ENCODE assay signal across 8 mouse cellular contexts in genomic region chrX:12159981-12160656, GRCm38 (mm10). TPM values are rescaled to one million over a fixed set of nuclear protein-coding genes. Genes with fewer than 3 reads are reported as not detected.
DNase-seq lines count a peak whose midpoint lies in the region; ATAC-seq and TF ChIP-seq lines count a peak whose summit lies in the region.

Bcor (minus strand) TSS chrX:12160355.

- H3K27ac ChIP-seq in heart, postnatal 0 days (ENCODE audit: low read depth), result peak within 1 kb of the TSS; percentile 90
- peak within 1 kb of the TSS; percentile 89 for H3K27ac ChIP-seq in lung, embryonic 14.5 days (ENCODE audit: low read depth)
- H3K27ac ChIP-seq in neural tube, embryonic 14.5 days (ENCODE audit: low read depth, low read length), result peak within 1 kb of the TSS; percentile 34; the same call in 1 of the 2 replicates

- H3K4me2 ChIP-seq in heart, postnatal 0 days (ENCODE audit: low read depth, low read length), result peak within 1 kb of the TSS; percentile 83
- peak within 1 kb of the TSS; percentile 67 for H3K4me2 ChIP-seq in lung, embryonic 14.5 days
- H3K4me2 ChIP-seq in neural tube, embryonic 14.5 days (ENCODE audit: low read depth, low read length), result peak within 1 kb of the TSS; percentile 53

- no peak; the same call in 1 of the 2 replicates for TF ChIP-seq EP300 in heart, postnatal 0 days (IDR thresholded peaks at IDR 0.05; ENCODE audit: low read depth)

- no peaks in the 10 kb centered on the region for H3K9me3 ChIP-seq in heart, postnatal 0 days (replicated peaks; ENCODE audit: control insufficient read depth, low read length)
- H3K9me3 ChIP-seq in lung, embryonic 14.5 days (ENCODE audit: low read depth, low read length), result no peaks in the 10 kb centered on the region
- H3K9me3 ChIP-seq in neural tube, embryonic 14.5 days (ENCODE audit: control insufficient read depth, low read length), result no peaks in the 10 kb centered on the region

- TF ChIP-seq CTCF in heart, postnatal 0 days (IDR thresholded peaks at IDR 0.05; ENCODE audit: low read depth), result peak; percentile 12; the same call in 1 of the 2 replicates
- TF ChIP-seq CTCF in lung, embryonic 14.5 days (IDR thresholded peaks at IDR 0.05; ENCODE audit: low read depth), result no peak

- H3K27me3 ChIP-seq in heart, postnatal 0 days (ENCODE audit: control insufficient read depth, insufficient read depth, low read length), result no peaks in the 10 kb centered on the region
- H3K27me3 ChIP-seq in lung, embryonic 14.5 days (ENCODE audit: insufficient read depth, low read length), result peaks cover 24% of the 10 kb centered on the region
- H3K27me3 ChIP-seq in neural tube, embryonic 14.5 days (ENCODE audit: control insufficient read depth, insufficient read depth, low read length), result peaks cover 5% of the 10 kb centered on the region; the same call in 1 of the 2 replicates

- H3K9ac ChIP-seq in heart, postnatal 0 days (replicated peaks; ENCODE audit: low read depth, low read length), result peak within 1 kb of the TSS; percentile 60
- H3K9ac ChIP-seq in lung, embryonic 14.5 days, result peak within 1 kb of the TSS; percentile 66
- H3K9ac ChIP-seq in neural tube, embryonic 14.5 days (replicated peaks; ENCODE audit: low read depth, low read length), result peak within 1 kb of the TSS; percentile 62

- 0 out of 2 replicates have a peak, but pooled peaks cover 9% of the 10 kb centered on the region for H3K4me1 ChIP-seq in heart, postnatal 0 days (ENCODE audit: control insufficient read depth, insufficient read depth)
- 0 out of 2 replicates have a peak, but pooled peaks cover 2% of the 10 kb centered on the region for H3K4me1 ChIP-seq in lung, embryonic 14.5 days (ENCODE audit: insufficient read depth)
- no peaks in the 10 kb centered on the region; the same call in 1 of the 2 replicates for H3K4me1 ChIP-seq in neural tube, embryonic 14.5 days (ENCODE audit: control insufficient read depth, insufficient read depth, low read length)

- no peak for ATAC-seq in erythroid progenitor cell, adult 5-6 weeks (replicated peaks; ENCODE audit: low FRiP score, poor library complexity, severe bottlenecking)
- peak; percentile 40 for ATAC-seq in heart, postnatal 0 days (ENCODE audit: insufficient read depth, low read depth)
- ATAC-seq in lung, embryonic 14.5 days (ENCODE audit: insufficient read depth), result peak; percentile 47
- peak; percentile 21; the same call in 1 of the 2 replicates for ATAC-seq in neural tube, embryonic 14.5 days (ENCODE audit: low read depth)

- H3K36me3 ChIP-seq in heart, postnatal 0 days (replicated peaks; ENCODE audit: control insufficient read depth, insufficient read depth, low read length), result no peaks in the 10 kb centered on the region
- no peaks in the 10 kb centered on the region for H3K36me3 ChIP-seq in lung, embryonic 14.5 days (ENCODE audit: insufficient read depth)
- H3K36me3 ChIP-seq in neural tube, embryonic 14.5 days (ENCODE audit: control insufficient read depth, insufficient read depth, low read length), result no peaks in the 10 kb centered on the region

- DNase-seq in 416B (ENCODE audit: low read depth) (peak; percentile 81), R1 (ENCODE audit: low read depth, low spot score) (peak; percentile 14)
- peak; percentile 46 for DNase-seq in heart, postnatal 0 days (ENCODE audit: low spot score)
- DNase-seq in kidney, postnatal 4 days, result peak; percentile 74 to 85
- peak; percentile 74 for DNase-seq in lung, embryonic 14.5 days
- DNase-seq in ovary, postnatal 14 days (ENCODE audit: low spot score), result no peak

- H3K4me3 ChIP-seq in heart, postnatal 0 days (ENCODE audit: low read depth, low read length), result peak within 1 kb of the TSS; percentile 54
- peak within 1 kb of the TSS; percentile 47 for H3K4me3 ChIP-seq in lung, embryonic 14.5 days (ENCODE audit: low read depth, low read length)
- peak within 1 kb of the TSS; percentile 39 for H3K4me3 ChIP-seq in neural tube, embryonic 14.5 days (ENCODE audit: low read depth, low read length)

- 6% methylated on average over 52 of the region's 56 CpGs for WGBS in heart, postnatal 0 days
- 5% methylated on average over 39 of the region's 56 CpGs for WGBS in lung, embryonic 14.5 days
- WGBS in neural tube, embryonic 14.5 days, result 6% methylated on average over 51 of the region's 56 CpGs

RNA-seq across cellular contexts. Expression of gene Bcor, which starts in this region (rescaled TPM):
- total RNA-seq in erythroid progenitor cell, adult 5-6 weeks (2015; ENCODE audit: low replicate concordance), result 21.4 and 32.4 TPM in 2 replicates
- 26.3 and 35.9 TPM in 2 replicates for total RNA-seq in erythroid progenitor cell, adult 5-6 weeks (2017; ENCODE audit: low replicate concordance)
- 25.7 and 35.5 TPM in 2 replicates for total RNA-seq in heart, postnatal 0 days (2014; rRNA removed; ENCODE audit: low replicate concordance)
- polyA plus RNA-seq in heart, postnatal 0 days (2015; fragmentation: Nextera tagmentation; extraction: Ambion mirVana), result 8.9 and 10.1 TPM in 2 replicates
- polyA plus RNA-seq in lung, embryonic 14.5 days (2014; fragmentation: Nextera tagmentation; extraction: Ambion mirVana), result 27.8 and 28.9 TPM in 2 replicates
- polyA plus RNA-seq in neural tube, embryonic 14.5 days (2014; fragmentation: Nextera tagmentation; extraction: Ambion mirVana), result 17.9 and 21.1 TPM in 2 replicates

Comparison
In these comparisons a context has a peak if more than half of its experiments do, and no peak if none do; other contexts are left out.
1. H3K27ac ChIP-seq: peak in every context shown above with its lines; median percentile 90 in heart, postnatal 0 days; 89 in lung, embryonic 14.5 days; 34 in neural tube, embryonic 14.5 days.